In the genomic region with DNA sequence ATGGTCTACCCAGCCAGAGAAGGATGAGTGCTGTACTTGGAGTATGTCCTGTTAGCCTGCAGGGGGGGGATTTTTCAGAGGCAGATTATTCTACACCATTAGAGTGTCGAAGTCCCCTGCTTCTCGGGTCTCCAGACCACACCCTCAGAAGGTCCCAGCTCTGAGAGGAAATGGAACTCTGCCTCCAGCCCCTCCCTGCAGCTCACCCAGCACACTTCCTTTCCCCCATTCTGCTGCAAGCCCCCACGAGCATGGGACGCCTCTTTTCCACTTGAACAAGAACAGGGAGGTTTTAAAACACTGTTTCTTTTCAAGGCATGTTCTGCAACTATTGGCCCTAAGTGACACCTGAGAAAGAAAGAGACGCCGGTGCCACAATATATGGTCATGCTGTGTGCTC, we compare ENCODE assay signal across 20 mouse cellular contexts.
DNase-seq lines count a peak whose midpoint lies in the region; ATAC-seq and TF ChIP-seq lines count a peak whose summit lies in the region.
"Had no signal": no experiment of that assay in that cellular context is flagged by ENCODE, and none has a peak within 500 bp of the region (broad histone marks: within the 10 kb centered on the region; RNA-seq: fewer than 3 reads in every experiment).

No protein-coding gene starts in this region.

- WGBS in embryonic facial prominence, embryonic 10.5 days = 74% methylated on average over 6 of the region's 6 CpGs
- 81% methylated on average over 6 of the region's 6 CpGs for WGBS in forebrain, embryonic 12.5 days
- WGBS in midbrain, embryonic 10.5 days = 74% methylated on average over 6 of the region's 6 CpGs

- dilution Hi-C loops in CH12.LX (cut with MboI; ENCODE audit: extremely low pct_ligation_motif_present, extremely low pct_unique_long_range_greater_than_20kb, low sequenced_read_pairs) = no loop called here

- in situ Hi-C loops in CH12.LX (cut with MboI; ENCODE audit: low pct_ligation_motif_present, low pct_unique_long_range_greater_than_20kb, low sequenced_read_pairs) = no loop called here

- TF ChIP-seq EP300 in CH12.LX (IDR thresholded peaks at IDR 0.05; ENCODE audit: low read length) = no peak

- no peak overlapping the region for H3K9ac ChIP-seq in CH12.LX (ENCODE audit: insufficient read depth, low read depth)
- no peak overlapping the region for H3K9ac ChIP-seq in forebrain, embryonic 12.5 days
- H3K9ac ChIP-seq: embryonic facial prominence, embryonic 15.5 days; forebrain, embryonic 15.5 days; heart, embryonic 13.5 days; hindbrain, embryonic 13.5 days had no signal

- no peaks in the 10 kb centered on the region for H3K79me2 ChIP-seq in CH12.LX (replicated peaks; ENCODE audit: control insufficient read depth, extremely low read depth, insufficient read depth, poor library complexity, severe bottlenecking)

- H3K27me3 ChIP-seq in CH12.LX (replicated peaks) = no peaks in the 10 kb centered on the region
- 0 out of 2 replicates have a peak, but pooled peaks cover 7% of the 10 kb centered on the region for H3K27me3 ChIP-seq in embryonic facial prominence, embryonic 10.5 days (replicated peaks; ENCODE audit: low read depth, poor library complexity, severe bottlenecking)
- no peaks in the 10 kb centered on the region for H3K27me3 ChIP-seq in forebrain, embryonic 12.5 days
- peaks cover 15% of the 10 kb centered on the region for H3K27me3 ChIP-seq in midbrain, embryonic 10.5 days (ENCODE audit: low read depth, poor library complexity, severe bottlenecking)
- H3K27me3 ChIP-seq: embryonic facial prominence, embryonic 15.5 days; forebrain, embryonic 15.5 days; hindbrain, embryonic 13.5 days had no signal

- no peak for ATAC-seq in forebrain, embryonic 12.5 days (ENCODE audit: low FRiP score)
- ATAC-seq: forebrain, embryonic 15.5 days had no signal

- no peak overlapping the region for H3K27ac ChIP-seq in CH12.LX (ENCODE audit: insufficient read depth, low read depth)
- 0 out of 2 replicates have a peak overlapping the region, but pooled peaks have one; percentile 44 for H3K27ac ChIP-seq in embryonic facial prominence, embryonic 10.5 days (replicated peaks)
- H3K27ac ChIP-seq in forebrain, embryonic 12.5 days = no peak overlapping the region
- no peak overlapping the region for H3K27ac ChIP-seq in midbrain, embryonic 10.5 days (replicated peaks)
- H3K27ac ChIP-seq: embryonic facial prominence, embryonic 15.5 days; forebrain, embryonic 10.5 days; forebrain, embryonic 15.5 days; heart, embryonic 13.5 days; hindbrain, embryonic 13.5 days had no signal

- no peaks in the 10 kb centered on the region for H3K9me3 ChIP-seq in CH12.LX (replicated peaks; ENCODE audit: low read length)
- no peaks in the 10 kb centered on the region for H3K9me3 ChIP-seq in embryonic facial prominence, embryonic 10.5 days
- no peaks in the 10 kb centered on the region for H3K9me3 ChIP-seq in forebrain, embryonic 12.5 days
- H3K9me3 ChIP-seq in midbrain, embryonic 10.5 days (replicated peaks) = no peaks in the 10 kb centered on the region
- H3K9me3 ChIP-seq: embryonic facial prominence, embryonic 15.5 days; forebrain, embryonic 10.5 days; forebrain, embryonic 15.5 days; heart, embryonic 13.5 days; hindbrain, embryonic 13.5 days had no signal

- TF ChIP-seq RAD21 in CH12.LX (IDR thresholded peaks at IDR 0.05; ENCODE audit: low read depth, low read length) = no peak

- no peaks in the 10 kb centered on the region for H3K36me3 ChIP-seq in CH12.LX (replicated peaks in 1 of 2; ENCODE audit: control insufficient read depth in 1 of 2, insufficient read depth in 1 of 2, low read length in 1 of 2)
- no peaks in the 10 kb centered on the region for H3K36me3 ChIP-seq in embryonic facial prominence, embryonic 10.5 days (replicated peaks)
- no peaks in the 10 kb centered on the region for H3K36me3 ChIP-seq in forebrain, embryonic 12.5 days (replicated peaks)
- no peaks in the 10 kb centered on the region for H3K36me3 ChIP-seq in midbrain, embryonic 10.5 days
- H3K36me3 ChIP-seq: embryonic facial prominence, embryonic 15.5 days; forebrain, embryonic 10.5 days; forebrain, embryonic 15.5 days; G1E; heart, embryonic 13.5 days; hindbrain, embryonic 13.5 days had no signal

- peak; percentile 7 for DNase-seq in CH12.LX (ENCODE audit: extremely low read depth)
- DNase-seq in embryonic facial prominence, embryonic 10.5 days (ENCODE audit: low spot score) = no peak
- peak; percentile 40 for DNase-seq in thymus, postnatal 0 days (ENCODE audit: low spot score)
- DNase-seq in thymus, postnatal 36 days = peak; percentile 41 to 57
- no peak for DNase-seq in ovary, postnatal 36 days (ENCODE audit: low spot score)
- DNase-seq in midbrain, embryonic 10.5 days (ENCODE audit: low spot score) = no peak
- DNase-seq: adrenal gland, adult 8-10 months; adrenal gland, postnatal 36 days; cerebellum, adult 2 months; cerebellum, postnatal 10 days; gastrocnemius, postnatal 10 days; heart, postnatal 4 days had no signal

- no peak overlapping the region for H3K4me3 ChIP-seq in CH12.LX (replicated peaks in 1 of 3; ENCODE audit: low read depth in 2 of 3, low read length in 2 of 3, poor library complexity in 1 of 3)
- no peak overlapping the region for H3K4me3 ChIP-seq in embryonic facial prominence, embryonic 10.5 days
- no peak overlapping the region for H3K4me3 ChIP-seq in forebrain, embryonic 12.5 days (replicated peaks)
- H3K4me3 ChIP-seq in midbrain, embryonic 10.5 days = no peak overlapping the region
- H3K4me3 ChIP-seq: embryonic facial prominence, embryonic 15.5 days; erythroblast, embryonic 14.5 days; forebrain, embryonic 10.5 days; forebrain, embryonic 15.5 days; heart, embryonic 13.5 days; hindbrain, embryonic 13.5 days had no signal

- no peak overlapping the region for H3K4me2 ChIP-seq in CH12.LX (ENCODE audit: insufficient read depth, low read depth, poor library complexity, severe bottlenecking)
- no peak overlapping the region for H3K4me2 ChIP-seq in forebrain, embryonic 12.5 days
- H3K4me2 ChIP-seq: embryonic facial prominence, embryonic 15.5 days; forebrain, embryonic 15.5 days; heart, embryonic 13.5 days; hindbrain, embryonic 13.5 days had no signal

- peaks cover 0 to 9% of the 10 kb centered on the region in 2 experiments; a peak in 2 of 4 replicates for H3K4me1 ChIP-seq in CH12.LX (ENCODE audit: control insufficient read depth in 1 of 2, insufficient read depth in 2 of 2)
- H3K4me1 ChIP-seq in embryonic facial prominence, embryonic 10.5 days = peaks cover 33% of the 10 kb centered on the region
- peaks cover 8% of the 10 kb centered on the region for H3K4me1 ChIP-seq in forebrain, embryonic 12.5 days
- peaks cover 13% of the 10 kb centered on the region for H3K4me1 ChIP-seq in midbrain, embryonic 10.5 days

- TF ChIP-seq CTCF in CH12.LX (conservative IDR thresholded peaks at IDR 0.05 in 1 of 2, IDR thresholded peaks at IDR 0.05 in 1 of 2; ENCODE audit: low read depth in 2 of 2, low read length in 2 of 2) = no peak

- TF ChIP-seq POLR2A in CH12.LX (IDR thresholded peaks at IDR 0.05; ENCODE audit: low read depth, low read length) = no peak

TF ChIP-seq in CH12.LX, 34 proteins besides CTCF, POLR2A, EP300 and RAD21:
- TF ChIP-seq CHD2 (IDR thresholded peaks at IDR 0.05; ENCODE audit: low read length) (no peak), MXI1 (IDR thresholded peaks at IDR 0.05; ENCODE audit: low read depth, low read length) (no peak), MYC (IDR thresholded peaks at IDR 0.05; ENCODE audit: low read depth, low read length) (no peak), SMC3 (IDR thresholded peaks at IDR 0.05; ENCODE audit: low read depth, low read length) (no peak), MAFK (IDR thresholded peaks at IDR 0.05; ENCODE audit: insufficient replicate concordance, low read length) (no peak), POLR2AphosphoS2 (IDR thresholded peaks at IDR 0.05; ENCODE audit: low read depth, low read length) (no peak), NELFE (IDR thresholded peaks at IDR 0.05; ENCODE audit: low read depth, low read length) (no peak), ZKSCAN1 (IDR thresholded peaks at IDR 0.05; ENCODE audit: borderline replicate concordance, low read depth, low read length) (no peak), ELF1 (IDR thresholded peaks at IDR 0.05; ENCODE audit: low read depth, low read length) (no peak), IRF4 (IDR thresholded peaks at IDR 0.05; ENCODE audit: low read depth, low read length) (no peak)

Comparison
In these comparisons a context has a peak if more than half of its experiments do, and no peak if none do; other contexts are left out.
1. DNase-seq: peak in CH12.LX (single experiment), thymus, postnatal 0 days (single experiment) and thymus, postnatal 36 days (2 of 2); none in embryonic facial prominence, embryonic 10.5 days (single experiment), ovary, postnatal 36 days (single experiment) and midbrain, embryonic 10.5 days (single experiment).